Mouse (Mus musculus) kidney, adult 2 months (tissue): ENCODE results near the gene Gabbr1. TPM values are rescaled to one million over a fixed set of nuclear protein-coding genes. Genes with fewer than 3 reads are reported as not detected.

ENCODE experiments used
- DNase-seq: peaks from one replicate; pipeline ENCODE4 v3.0.0; 2021
- H3K27ac ChIP-seq: fragments of 200-500 bp; 2 replicates; pipeline ENCODE4 v1.5.1; 2012; ENCODE audit warnings: low read depth, low read length, control low read depth, inconsistent platforms; ENCODE audit not compliant: insufficient read depth
- H3K27me3 ChIP-seq: fragments of 200-500 bp; replicated peaks from 2 replicates; pipeline ENCODE4 v1.6.1; 2012; ENCODE audit warnings: mild to moderate bottlenecking, moderate library complexity, low read length, inconsistent platforms; ENCODE audit not compliant: control insufficient read depth, insufficient read depth
- H3K36me3 ChIP-seq: fragments of 200-500 bp; 2 replicates; pipeline ENCODE4 v1.6.1; 2012; ENCODE audit warnings: mild to moderate bottlenecking, moderate library complexity, low read length, inconsistent platforms; ENCODE audit not compliant: control insufficient read depth, insufficient read depth
- H3K4me1 ChIP-seq: fragments of 200-500 bp; 2 replicates; pipeline ENCODE4 v1.6.1; 2011; ENCODE audit warnings: low read length; ENCODE audit not compliant: control insufficient read depth, insufficient read depth
- H3K4me3 ChIP-seq: fragments of 200-500 bp; 2 replicates; pipeline ENCODE4 v1.5.1; 2011; ENCODE audit warnings: mild to moderate bottlenecking, low read depth, low read length, control low read depth; ENCODE audit not compliant: insufficient read depth
- CTCF ChIP-seq: fragments of 200-500 bp; conservative IDR thresholded peaks from 2 replicates; pipeline ENCODE4 v1.5.1; 2011; ENCODE audit warnings: low read depth, mild to moderate bottlenecking, control low read depth, low read length, moderate library complexity, mixed read lengths; ENCODE audit not compliant: insufficient read depth, insufficient read length
- POLR2A ChIP-seq: fragments of 200-500 bp; IDR thresholded peaks from one replicate; pipeline ENCODE4 v1.6.1; 2011; ENCODE audit warnings: low read depth, low read length, control low read depth
- WGBS: fragments of 180-500 bp; shearing (Covaris S2); methylation state at CpG from one replicate; pipeline ENCODE4 v1.1.7; 2018; 5-methylcytosine and 5-hydroxymethylcytosine counted together
- polyA plus RNA-seq: library from polyadenylated mRNA; depleted of rRNA; stranded (reverse); fragments of >200 nt; gene quantifications from 2 replicates; pipeline ENCODE4 v1.2.3, GENCODE M21; 2012

The Gabbr1 gene
- polyA plus RNA-seq, 1 experiment, result 21.0 TPM

- WGBS, result 80% methylated on average over 2 of the region's 2 CpGs
- DNase-seq, result no peak
- Histone ChIP-seq H3K27ac (no peak overlapping the region), H3K4me1 (no peaks in the 10 kb centered on the region), H3K4me3 (no peak overlapping the region), H3K27me3 (no peaks in the 10 kb centered on the region), H3K36me3 (no peaks in the 10 kb centered on the region)
- TF ChIP-seq CTCF (no peak), POLR2A (no peak)
Measured at GRCm38 (mm10) chr17:37026425-37026824, 19.3 kb upstream of the Gabbr1 start.

GRCm38 (mm10) chr17:37027486-37027885 lies 18.3 kb upstream of the Gabbr1 start:
- TF ChIP-seq POLR2A, result no peak
- no peak for TF ChIP-seq CTCF
- H3K36me3 ChIP-seq, result no peaks in the 10 kb centered on the region
- no peak for DNase-seq
- 97% methylated on average over 4 of the region's 4 CpGs for WGBS
- H3K4me1 ChIP-seq, result no peaks in the 10 kb centered on the region
- H3K4me3 ChIP-seq, result no peak overlapping the region
- H3K27ac ChIP-seq, result no peak overlapping the region
- no peaks in the 10 kb centered on the region for H3K27me3 ChIP-seq

GRCm38 (mm10) chr17:37028212-37028611 lies 17.6 kb upstream of the Gabbr1 start:
- no peaks in the 10 kb centered on the region for H3K27me3 ChIP-seq
- H3K4me1 ChIP-seq, result no peaks in the 10 kb centered on the region
- WGBS, result 26% methylated on average over 10 of the region's 10 CpGs
- H3K27ac ChIP-seq, result no peak overlapping the region
- no peak for DNase-seq
- H3K4me3 ChIP-seq, result no peak overlapping the region
- no peaks in the 10 kb centered on the region for H3K36me3 ChIP-seq
- TF ChIP-seq POLR2A (no peak), CTCF (no peak)

- DNase-seq, result peak; percentile 91
Measured at GRCm38 (mm10) chr17:37028683-37029120, 17.1 kb upstream of the Gabbr1 start.

GRCm38 (mm10) chr17:37029162-37029561 lies 16.6 kb upstream of the Gabbr1 start:
- no peak overlapping the region for H3K27ac ChIP-seq
- H3K36me3 ChIP-seq, result no peaks in the 10 kb centered on the region
- 63% methylated on average over 8 of the region's 8 CpGs for WGBS
- TF ChIP-seq CTCF (no peak), POLR2A (no peak)
- H3K4me1 ChIP-seq, result no peaks in the 10 kb centered on the region
- no peaks in the 10 kb centered on the region for H3K27me3 ChIP-seq
- no peak for DNase-seq
- H3K4me3 ChIP-seq, result no peak overlapping the region

More at GRCm38 (mm10) chr17:37028683-37029120, 17.1 kb upstream of the Gabbr1 start:
- under 1% methylated on average over 14 of the region's 14 CpGs for WGBS
- Histone ChIP-seq H3K27ac (no peak overlapping the region), H3K4me1 (no peaks in the 10 kb centered on the region), H3K36me3 (no peaks in the 10 kb centered on the region), H3K27me3 (no peaks in the 10 kb centered on the region), H3K4me3 (peak overlapping the region; percentile 79)
- TF ChIP-seq CTCF (no peak), POLR2A (no peak)

GRCm38 (mm10) chr17:37039127-37039894 lies 6.5 kb upstream of the Gabbr1 start:
- Histone ChIP-seq H3K36me3 (no peaks in the 10 kb centered on the region), H3K4me3 (no peak overlapping the region), H3K27ac (no peak overlapping the region), H3K27me3 (no peaks in the 10 kb centered on the region), H3K4me1 (no peaks in the 10 kb centered on the region)
- TF ChIP-seq POLR2A, result no peak
- no peak for TF ChIP-seq CTCF
- WGBS, result 80% methylated on average over 2 of the region's 2 CpGs
- DNase-seq, result no peak

- Histone ChIP-seq H3K36me3 (no peaks in the 10 kb centered on the region), H3K4me3 (no peak overlapping the region), H3K27me3 (no peaks in the 10 kb centered on the region), H3K4me1 (no peaks in the 10 kb centered on the region), H3K27ac (no peak overlapping the region)
- TF ChIP-seq POLR2A, result no peak
- TF ChIP-seq CTCF, result no peak
- 67% methylated on average over 7 of the region's 7 CpGs for WGBS
- no peak for DNase-seq
Measured at GRCm38 (mm10) chr17:37044651-37045244, 1.0 kb upstream of the Gabbr1 start.
